Mouse (Mus musculus): ENCODE measurements around the gene Aqp12. TPM values are rescaled to one million over a fixed set of nuclear protein-coding genes. Genes with fewer than 3 reads are reported as not detected.

The Aqp12 gene
- polyA plus RNA-seq (2014; fragmentation: Illumina TruSeq; extraction: RNeasy Lipid Tissue Mini Kit (QIAGEN cat#74804); ENCODE audit: low read depth, low replicate concordance) = not detected

DNA sequence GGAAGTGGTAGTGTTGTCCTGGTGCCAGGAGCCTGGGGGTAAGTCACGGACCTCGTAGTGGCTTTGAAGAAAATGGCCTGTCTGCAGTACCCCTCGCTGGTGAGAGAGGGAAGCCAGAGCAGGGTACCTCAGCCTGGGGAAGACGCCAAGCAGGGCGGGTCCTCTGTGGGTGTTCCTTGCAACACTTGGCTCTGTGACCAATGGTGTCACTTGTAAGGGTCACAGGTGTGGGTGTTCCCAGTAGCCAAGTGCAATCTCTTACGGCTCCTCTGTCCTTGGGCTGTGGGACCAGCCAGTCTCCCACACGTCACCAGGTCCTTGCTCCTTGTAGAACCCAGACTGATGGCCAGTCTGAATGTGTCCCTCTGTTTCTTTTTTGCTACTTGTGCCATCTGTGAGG is at the start of gene Aqp12:
TSS of gene Aqp12 (plus strand) at position 274 of the 400 bp plus-strand sequence.

Other genes starting within 250 kb of the Aqp12 start
- gene Gpc1, start 174.7 kb upstream of the Aqp12 start, polyA plus RNA-seq (2014; fragmentation: Illumina TruSeq; extraction: RNeasy Lipid Tissue Mini Kit (QIAGEN cat#74804); ENCODE audit: low read depth, low replicate concordance) = not detected
- not detected for gene Ankmy1, start 103.4 kb upstream of the Aqp12 start, polyA plus RNA-seq (2014; fragmentation: Illumina TruSeq; extraction: RNeasy Lipid Tissue Mini Kit (QIAGEN cat#74804); ENCODE audit: low read depth, low replicate concordance)
- gene Dusp28, start 99.4 kb upstream of the Aqp12 start, polyA plus RNA-seq (2014; fragmentation: Illumina TruSeq; extraction: RNeasy Lipid Tissue Mini Kit (QIAGEN cat#74804); ENCODE audit: low read depth, low replicate concordance) = 3.8 TPM
- gene Rnpepl1, start 95.6 kb upstream of the Aqp12 start, polyA plus RNA-seq (2014; fragmentation: Illumina TruSeq; extraction: RNeasy Lipid Tissue Mini Kit (QIAGEN cat#74804); ENCODE audit: low read depth, low replicate concordance) = 7.7 TPM
- 4.3 TPM for gene Capn10, start 72.0 kb upstream of the Aqp12 start, polyA plus RNA-seq (2014; fragmentation: Illumina TruSeq; extraction: RNeasy Lipid Tissue Mini Kit (QIAGEN cat#74804); ENCODE audit: low read depth, low replicate concordance)
- 0.16 TPM for gene Gpr35, start 55.5 kb upstream of the Aqp12 start, polyA plus RNA-seq (2014; fragmentation: Illumina TruSeq; extraction: RNeasy Lipid Tissue Mini Kit (QIAGEN cat#74804); ENCODE audit: low read depth, low replicate concordance)
- gene Kif1a, start 95.6 kb downstream of the Aqp12 start, polyA plus RNA-seq (2014; fragmentation: Illumina TruSeq; extraction: RNeasy Lipid Tissue Mini Kit (QIAGEN cat#74804); ENCODE audit: low read depth, low replicate concordance) = 0.05 TPM
- gene Agxt, start 128.9 kb downstream of the Aqp12 start, polyA plus RNA-seq (2014; fragmentation: Illumina TruSeq; extraction: RNeasy Lipid Tissue Mini Kit (QIAGEN cat#74804); ENCODE audit: low read depth, low replicate concordance) = 60.3 TPM
- not detected for gene 2310007B03Rik, start 154.6 kb downstream of the Aqp12 start, polyA plus RNA-seq (2014; fragmentation: Illumina TruSeq; extraction: RNeasy Lipid Tissue Mini Kit (QIAGEN cat#74804); ENCODE audit: low read depth, low replicate concordance)
- gene Crocc2, start 162.4 kb downstream of the Aqp12 start, polyA plus RNA-seq (2014; fragmentation: Illumina TruSeq; extraction: RNeasy Lipid Tissue Mini Kit (QIAGEN cat#74804); ENCODE audit: low read depth, low replicate concordance) = not detected
- 6.9 TPM for gene Sned1, start 229.5 kb downstream of the Aqp12 start, polyA plus RNA-seq (2014; fragmentation: Illumina TruSeq; extraction: RNeasy Lipid Tissue Mini Kit (QIAGEN cat#74804); ENCODE audit: low read depth, low replicate concordance)